In the genomic region with DNA sequence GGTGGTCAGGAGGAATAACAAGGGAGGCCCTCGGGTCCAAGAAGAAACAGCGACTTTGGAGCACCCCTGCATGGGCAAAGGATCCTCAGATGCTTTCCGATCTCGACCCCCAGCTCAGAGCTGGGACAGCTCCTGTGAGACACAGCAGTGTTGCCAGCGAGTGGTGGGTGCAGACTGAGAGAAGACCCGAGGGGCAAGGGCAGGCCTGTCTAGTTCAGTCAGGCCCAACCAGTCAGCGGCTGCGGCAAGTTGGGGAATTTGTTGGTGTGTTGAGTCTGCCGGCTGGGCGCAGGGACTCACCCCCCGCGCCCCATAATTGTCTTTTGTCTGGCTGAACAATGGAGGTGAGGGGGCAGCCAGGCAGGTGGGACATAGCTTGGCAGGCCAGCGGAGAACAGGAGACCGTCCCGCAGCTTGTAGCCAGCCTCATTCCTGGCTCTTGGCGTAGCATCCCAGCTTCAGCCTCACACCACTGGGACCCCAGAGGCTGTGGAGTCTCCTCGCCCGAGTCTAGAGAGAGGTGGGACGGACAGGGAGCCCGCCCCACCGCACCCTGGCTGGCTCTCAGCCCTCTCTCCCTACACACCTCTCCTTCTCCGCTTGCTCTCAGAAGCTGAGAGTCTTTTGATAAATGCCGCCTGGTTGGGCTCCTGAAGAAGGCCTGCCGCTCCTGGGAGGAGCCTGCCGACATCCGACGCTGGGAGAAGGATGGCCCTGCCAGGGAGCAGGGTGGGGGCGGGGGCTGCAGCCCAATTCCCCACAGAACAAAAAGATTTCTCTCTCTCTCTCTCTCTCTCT, we compare ENCODE assay signal across 8 mouse cellular contexts.
A peak's percentile ranks its signal among the peaks of the same experiment; 100 is the strongest.
DNase-seq lines count a peak whose midpoint lies in the region; ATAC-seq lines count a peak whose summit lies in the region.

No protein-coding gene starts in this region.

- ATAC-seq in heart, embryonic 14.5 days (ENCODE audit: insufficient number of reproducible peaks, insufficient read depth, low FRiP score, low read depth) = peak; percentile 64; the same call in 1 of the 2 replicates
- ATAC-seq in hindbrain, embryonic 12.5 days (ENCODE audit: low FRiP score) = peak; percentile 84
- peak; percentile 81 for ATAC-seq in midbrain, embryonic 12.5 days (ENCODE audit: low FRiP score, low read depth)

- peaks cover 13% of the 10 kb centered on the region; the same call in 1 of the 2 replicates for H3K27me3 ChIP-seq in heart, embryonic 14.5 days (ENCODE audit: control insufficient read depth, insufficient read depth, low read length)
- peaks cover 95% of the 10 kb centered on the region for H3K27me3 ChIP-seq in hindbrain, embryonic 12.5 days
- H3K27me3 ChIP-seq in midbrain, embryonic 12.5 days = peaks cover 96% of the 10 kb centered on the region

- peaks cover 0 to 6% of the 10 kb centered on the region in 2 experiments; a peak in 1 of 4 replicates for H3K4me1 ChIP-seq in heart, embryonic 14.5 days (ENCODE audit: control insufficient read depth in 2 of 2, insufficient read depth in 2 of 2, low read length in 2 of 2)
- peaks cover 11% of the 10 kb centered on the region; the same call in 1 of the 2 replicates for H3K4me1 ChIP-seq in hindbrain, embryonic 12.5 days
- H3K4me1 ChIP-seq in midbrain, embryonic 12.5 days = peaks cover 17% of the 10 kb centered on the region

- H3K9ac ChIP-seq in heart, embryonic 14.5 days (ENCODE audit: low read length) = 0 out of 2 replicates have a peak overlapping the region, but pooled peaks have one; percentile 21
- H3K9ac ChIP-seq in hindbrain, embryonic 12.5 days = no peak overlapping the region
- H3K9ac ChIP-seq in midbrain, embryonic 12.5 days (replicated peaks) = no peak overlapping the region

- H3K9me3 ChIP-seq in heart, embryonic 14.5 days (ENCODE audit: control insufficient read depth, low read length) = no peaks in the 10 kb centered on the region
- no peaks in the 10 kb centered on the region for H3K9me3 ChIP-seq in hindbrain, embryonic 12.5 days (replicated peaks)
- no peaks in the 10 kb centered on the region for H3K9me3 ChIP-seq in midbrain, embryonic 12.5 days

- 0 out of 4 replicates have a peak overlapping the region, but pooled peaks of 1 of the 2 experiments have one; percentile 11 for H3K4me3 ChIP-seq in heart, embryonic 14.5 days (ENCODE audit: control insufficient read depth in 1 of 2, insufficient read depth in 1 of 2, low read depth in 1 of 2, low read length in 2 of 2)
- H3K4me3 ChIP-seq in hindbrain, embryonic 12.5 days = no peak overlapping the region
- H3K4me3 ChIP-seq in midbrain, embryonic 12.5 days = no peak overlapping the region

- 25% methylated on average over 28 of the region's 28 CpGs for WGBS in heart, embryonic 14.5 days
- 30% methylated on average over 26 of the region's 28 CpGs for WGBS in hindbrain, embryonic 12.5 days
- WGBS in midbrain, embryonic 12.5 days = 28% methylated on average over 28 of the region's 28 CpGs

- intact Hi-C loops in left cerebral cortex, postnatal 36 days (cut with DNase I) = loop anchor here (5.0 kb wide), 1 partner anchor 40 kb away; no protein-coding TSS in a partner anchor

- DNase-seq in heart, adult 11 months = no peak
- DNase-seq in embryo, embryonic 10 days (ENCODE audit: low spot score) = peak; percentile 73
- no peak for DNase-seq in spleen, postnatal 10 days (ENCODE audit: low spot score in 2 of 2)
- DNase-seq in layer of hippocampus, adult 9-11 months = no peak
- no peak for DNase-seq in left cerebral cortex, postnatal 36 days (ENCODE audit: low spot score in 2 of 2)

- H3K36me3 ChIP-seq in heart, embryonic 14.5 days (ENCODE audit: control insufficient read depth, insufficient read depth, low read length) = no peaks in the 10 kb centered on the region
- H3K36me3 ChIP-seq in hindbrain, embryonic 12.5 days = no peaks in the 10 kb centered on the region
- H3K36me3 ChIP-seq in midbrain, embryonic 12.5 days = no peaks in the 10 kb centered on the region

- no peak overlapping the region for H3K27ac ChIP-seq in heart, embryonic 14.5 days (replicated peaks in 1 of 2; ENCODE audit: control insufficient read depth in 1 of 2, insufficient read depth in 1 of 2, low read depth in 2 of 2, low read length in 2 of 2)
- H3K27ac ChIP-seq in hindbrain, embryonic 12.5 days = peak overlapping the region; percentile 62
- H3K27ac ChIP-seq in midbrain, embryonic 12.5 days (replicated peaks) = no peak overlapping the region; the same call in 1 of the 2 replicates

- H3K4me2 ChIP-seq in heart, embryonic 14.5 days (ENCODE audit: low read length) = peak overlapping the region; percentile 56
- H3K4me2 ChIP-seq in hindbrain, embryonic 12.5 days (replicated peaks) = peak overlapping the region; percentile 41
- H3K4me2 ChIP-seq in midbrain, embryonic 12.5 days (replicated peaks) = peak overlapping the region; percentile 38
